Mouse (Mus musculus): ENCODE results near the gene Olfr700.
A peak's percentile ranks its signal among the peaks of the same experiment; 100 is the strongest.

DNA sequence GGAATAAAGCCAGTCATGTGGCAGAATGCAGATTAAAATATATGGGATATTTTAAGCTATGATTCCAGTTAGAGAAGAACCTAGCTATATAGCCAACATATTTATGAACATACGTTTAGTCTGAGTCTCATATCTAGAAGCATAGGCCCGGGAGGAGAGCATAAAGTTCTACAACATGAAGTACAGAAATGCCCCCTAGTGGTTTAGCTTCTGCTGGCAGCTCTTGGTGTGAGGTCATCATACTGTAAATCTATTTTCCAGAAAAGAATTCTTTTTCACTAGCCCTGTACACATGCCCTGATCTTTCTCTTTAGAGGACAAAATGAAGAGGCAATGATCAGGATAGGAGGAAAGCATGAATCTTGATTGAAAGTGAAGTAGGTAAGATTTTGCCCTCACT, 7.1 kb upstream of the Olfr700 start:
- TF ChIP-seq CHD2 (IDR thresholded peaks at IDR 0.05; ENCODE audit: low read depth, low read length) = no peak
- 0 out of 2 replicates have a peak, but pooled peaks have one; percentile 27 for TF ChIP-seq ZC3H11A (IDR thresholded peaks at IDR 0.05; ENCODE audit: borderline replicate concordance, low read depth, low read length)
- TF ChIP-seq ZNF384 (IDR thresholded peaks at IDR 0.05; ENCODE audit: low read depth, low read length) = no peak
- TF ChIP-seq HCFC1 (IDR thresholded peaks at IDR 0.05; ENCODE audit: borderline replicate concordance, insufficient read depth, low read length) = no peak
- TF ChIP-seq MAFK (IDR thresholded peaks at IDR 0.05; ENCODE audit: insufficient read depth, low read depth, low read length) = no peak

All from ES-E14 (cell line).